Mouse (Mus musculus) stomach, postnatal 0 days (tissue): ENCODE measurements at regions not wholly inside any gene's neighbourhood (a gene's known extent, or its start where the extent isn't known, plus 50 kb on each side); places are given as distances from the start of the nearest gene placed in this dataset.

ENCODE experiments used
- CTCF ChIP-seq: IDR thresholded peaks from 2 replicates; pipeline ENCODE4 v1.5.1; 2016; ENCODE audit warnings: antibody characterized with exemption, low read depth, mild to moderate bottlenecking, moderate library complexity
- EP300 ChIP-seq: optimal IDR thresholded peaks from 2 replicates; pipeline ENCODE3; 2016; ENCODE audit warnings: antibody characterized with exemption

DNA sequence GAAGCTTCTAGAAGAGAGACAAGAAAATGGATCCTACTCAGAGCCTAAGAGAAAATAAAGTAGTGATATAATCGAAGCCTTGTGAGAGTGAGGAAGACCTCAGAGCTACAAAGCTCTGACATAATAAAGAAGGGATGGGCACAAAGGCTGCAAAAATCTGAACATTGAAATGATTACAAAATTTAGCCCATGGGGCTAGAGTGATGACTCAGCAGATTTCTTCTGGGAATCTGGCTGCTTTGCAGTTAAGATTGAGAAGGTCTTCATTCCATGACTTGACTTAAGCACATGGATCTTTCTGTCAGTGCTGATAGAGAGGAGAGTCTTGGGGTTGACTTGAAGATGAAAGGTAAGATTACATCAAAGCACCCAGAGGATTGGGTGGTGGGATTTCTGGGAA, 633.3 kb upstream of the Gm19410 start:
- TF ChIP-seq CTCF (no peak), EP300 (no peak)
